Mouse (Mus musculus): ENCODE data around the gene Cpne5. TPM values are rescaled to one million over a fixed set of nuclear protein-coding genes. Genes with fewer than 3 reads are reported as not detected.

Cpne5 gene
- polyA plus RNA-seq, 1 experiment from 2014 or later = 12.9 TPM

Other genes starting within 250 kb of the Cpne5 start
- gene Stk38, start 230.2 kb downstream of the Cpne5 start, polyA plus RNA-seq (2014; fragmentation: Nextera tagmentation; extraction: Ambion mirVana) = 91.6 and 108 TPM in 2 replicates
- gene Srsf3, start 205.5 kb downstream of the Cpne5 start, polyA plus RNA-seq (2014; fragmentation: Nextera tagmentation; extraction: Ambion mirVana) = 585 and 647 TPM in 2 replicates
- gene Cdkn1a, start 147.2 kb downstream of the Cpne5 start, polyA plus RNA-seq (2014; fragmentation: Nextera tagmentation; extraction: Ambion mirVana) = 55.5 and 75.7 TPM in 2 replicates
- 0.26 and 0.71 TPM in 2 replicates for gene Rab44, start 124.0 kb downstream of the Cpne5 start, polyA plus RNA-seq (2014; fragmentation: Nextera tagmentation; extraction: Ambion mirVana)
- gene Ppil1, start 26.0 kb upstream of the Cpne5 start, polyA plus RNA-seq (2014; fragmentation: Nextera tagmentation; extraction: Ambion mirVana) = 165 and 170 TPM in 2 replicates
- 72.4 and 77.4 TPM in 2 replicates for gene BC004004, start 30.6 kb upstream of the Cpne5 start, polyA plus RNA-seq (2014; fragmentation: Nextera tagmentation; extraction: Ambion mirVana)
- 0.18 and 0.32 TPM in 2 replicates for gene Pi16, start 79.5 kb upstream of the Cpne5 start, polyA plus RNA-seq (2014; fragmentation: Nextera tagmentation; extraction: Ambion mirVana)
- gene Mtch1, start 109.8 kb upstream of the Cpne5 start, polyA plus RNA-seq (2014; fragmentation: Nextera tagmentation; extraction: Ambion mirVana) = 292 and 324 TPM in 2 replicates
- gene Fgd2, start 122.7 kb upstream of the Cpne5 start, polyA plus RNA-seq (2014; fragmentation: Nextera tagmentation; extraction: Ambion mirVana) = 13.9 and 15.4 TPM in 2 replicates